Mouse (Mus musculus) spleen, adult 18-20 months (tissue): ENCODE data around the gene Zfhx2.

Experiments
- DNase-seq, 2 experiments: peaks; one replicate each; pipeline ENCODE4 v3.0.0; 2022; ENCODE audit warnings: mixed read lengths in 2 of 2

The Zfhx2 gene

DNA sequence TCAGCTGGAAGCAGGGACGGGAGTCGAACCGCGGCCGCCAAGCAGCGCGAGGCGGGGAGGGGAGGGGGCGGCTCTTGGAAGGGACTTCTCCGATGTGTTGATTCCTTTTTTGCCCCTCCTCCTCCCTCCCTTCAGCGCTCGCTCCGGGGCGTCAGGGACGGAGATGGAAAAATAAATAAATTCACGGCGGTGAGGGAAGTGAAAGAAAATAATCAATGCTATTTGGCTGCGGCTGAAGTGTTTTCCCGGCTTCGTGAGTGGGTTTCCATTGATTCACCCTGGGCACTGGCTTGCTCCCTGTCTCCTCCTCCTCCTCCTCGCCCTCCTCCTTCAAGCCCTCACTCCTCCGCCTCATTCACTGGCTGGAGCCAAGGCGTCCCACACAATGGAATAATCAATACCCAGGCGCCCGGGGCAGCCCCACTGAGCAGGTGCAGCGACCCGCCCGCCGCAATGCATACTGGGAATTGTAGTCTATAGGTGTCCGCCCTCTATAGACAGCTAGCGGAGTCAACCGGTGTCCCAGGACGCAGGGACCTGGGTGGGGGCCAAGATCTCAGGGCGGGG lies at the start of gene Zfhx2:
Gene Zfhx2, minus strand, starts transcription at position 314 of the 567 bp plus-strand sequence.
- peak; percentile 83 to 90 for DNase-seq

DNA sequence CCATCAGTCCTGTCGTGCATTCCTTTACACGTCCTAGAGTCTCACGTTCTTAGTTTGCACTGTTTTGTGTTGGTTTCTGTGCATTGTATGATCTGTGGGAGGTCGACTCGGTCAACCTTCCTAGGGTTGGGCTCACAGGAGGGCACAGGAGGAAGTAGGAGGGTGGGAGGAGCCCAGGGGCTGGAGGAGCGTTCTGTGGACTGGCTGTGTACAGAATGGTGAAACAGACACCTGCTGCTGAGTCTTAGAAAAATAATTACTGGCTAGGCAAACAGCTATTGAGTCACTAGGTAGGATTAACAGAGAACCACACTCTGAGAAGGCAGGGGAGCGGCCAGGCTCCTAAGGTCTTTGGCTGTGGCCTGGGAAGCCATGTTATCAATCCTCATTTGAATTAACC lies 47.2 kb upstream of the Zfhx2 start:
- DNase-seq = no peak

DNA sequence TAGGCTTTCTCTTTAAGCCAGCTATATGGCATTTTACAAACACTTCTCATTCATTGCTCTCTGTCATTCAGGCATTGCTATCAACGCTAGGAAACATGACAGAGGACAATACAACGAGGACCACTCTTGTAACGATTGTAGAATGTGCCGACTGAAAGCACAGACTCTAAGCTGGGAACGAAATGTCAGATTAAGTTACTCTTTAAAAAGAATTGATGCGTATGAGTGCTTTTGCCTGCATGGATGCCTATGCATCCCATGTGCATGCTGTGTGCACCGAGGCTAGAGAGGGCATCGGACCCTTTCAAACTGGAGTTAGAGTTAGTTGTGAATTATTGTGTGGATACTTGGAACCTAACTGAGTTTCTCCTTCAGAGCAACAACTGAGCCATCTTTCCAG lies 43.6 kb upstream of the Zfhx2 start:
- DNase-seq = no peak

DNA sequence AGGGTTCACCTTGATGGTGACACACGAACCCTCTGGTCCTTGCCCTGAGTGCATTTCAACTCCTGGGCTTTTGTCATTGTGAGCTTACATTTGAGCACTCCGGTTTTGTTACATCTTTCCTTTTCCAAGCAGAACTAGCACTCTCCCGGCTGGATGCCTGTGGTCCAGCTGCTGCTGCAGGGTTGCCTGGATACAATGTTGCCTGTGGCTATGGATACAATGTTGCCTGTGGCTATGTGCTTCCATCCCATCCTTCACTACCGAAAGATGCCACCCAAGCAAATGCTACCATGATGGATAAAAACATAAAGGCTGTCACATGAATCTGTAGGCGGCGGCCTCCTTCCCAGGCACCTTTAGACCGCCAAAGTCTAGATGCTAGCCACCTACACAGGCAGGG lies 34.4 kb upstream of the Zfhx2 start:
- no peak for DNase-seq

DNA sequence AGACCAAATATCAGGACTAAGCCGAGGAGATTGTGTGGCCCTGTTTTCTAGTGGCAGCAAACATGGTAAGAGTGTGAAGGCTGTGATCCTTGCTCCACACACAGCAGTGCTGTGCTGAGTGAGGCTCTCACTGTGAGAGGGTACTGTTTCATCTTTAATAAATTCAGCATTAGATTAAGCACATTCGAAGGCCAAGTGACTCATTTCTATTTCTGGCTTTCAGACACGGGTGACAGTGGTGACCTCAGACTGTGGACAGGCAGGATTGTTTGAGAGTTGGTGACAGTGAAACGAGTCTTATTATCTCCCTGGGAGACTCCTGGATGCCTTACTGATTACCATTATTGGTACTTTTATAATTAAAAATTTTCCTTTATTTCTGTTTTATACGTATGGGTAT lies 33.6 kb upstream of the Zfhx2 start:
- no peak for DNase-seq

DNA sequence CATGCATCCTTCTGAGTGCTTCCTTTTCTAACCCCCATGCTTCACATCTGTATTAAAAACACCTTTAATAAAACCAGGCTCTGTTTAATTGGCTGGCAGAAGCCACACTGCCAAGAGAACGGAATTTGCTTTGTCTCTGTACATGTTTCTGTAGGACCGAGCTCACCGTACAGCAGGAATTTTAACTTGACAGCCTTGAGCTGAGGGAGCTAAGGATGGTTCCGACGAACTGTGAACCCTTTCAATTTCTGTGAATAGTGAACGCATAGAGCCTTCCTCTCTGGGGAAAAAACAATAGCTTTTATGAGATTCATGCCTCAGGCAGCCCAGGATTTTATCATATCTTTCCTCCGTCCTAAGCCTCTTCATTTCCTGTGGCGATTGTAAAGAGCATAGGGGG lies 30.2 kb upstream of the Zfhx2 start:
- no peak for DNase-seq

DNA sequence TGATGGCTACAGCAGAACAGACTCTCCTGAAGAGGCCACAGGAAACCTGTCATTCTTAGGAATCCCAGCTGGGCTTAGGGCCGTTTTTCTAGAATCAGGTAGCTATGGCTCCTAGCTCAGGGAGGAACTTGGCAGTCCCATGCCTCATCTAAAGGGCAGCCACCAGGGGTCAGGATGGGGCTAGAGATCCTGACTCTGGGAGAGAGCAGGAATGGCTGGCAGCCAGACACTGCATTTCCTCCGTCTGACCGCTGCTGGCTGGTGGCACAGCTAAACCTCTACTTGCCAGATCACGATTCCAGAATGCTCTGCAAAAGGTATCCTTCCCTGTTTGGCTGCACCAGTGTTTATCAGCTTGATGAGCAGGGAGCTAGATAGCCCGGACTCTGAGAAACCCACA lies 29.8 kb upstream of the Zfhx2 start:
- peak in 1 of 2 experiments; percentile 29 for DNase-seq

DNA sequence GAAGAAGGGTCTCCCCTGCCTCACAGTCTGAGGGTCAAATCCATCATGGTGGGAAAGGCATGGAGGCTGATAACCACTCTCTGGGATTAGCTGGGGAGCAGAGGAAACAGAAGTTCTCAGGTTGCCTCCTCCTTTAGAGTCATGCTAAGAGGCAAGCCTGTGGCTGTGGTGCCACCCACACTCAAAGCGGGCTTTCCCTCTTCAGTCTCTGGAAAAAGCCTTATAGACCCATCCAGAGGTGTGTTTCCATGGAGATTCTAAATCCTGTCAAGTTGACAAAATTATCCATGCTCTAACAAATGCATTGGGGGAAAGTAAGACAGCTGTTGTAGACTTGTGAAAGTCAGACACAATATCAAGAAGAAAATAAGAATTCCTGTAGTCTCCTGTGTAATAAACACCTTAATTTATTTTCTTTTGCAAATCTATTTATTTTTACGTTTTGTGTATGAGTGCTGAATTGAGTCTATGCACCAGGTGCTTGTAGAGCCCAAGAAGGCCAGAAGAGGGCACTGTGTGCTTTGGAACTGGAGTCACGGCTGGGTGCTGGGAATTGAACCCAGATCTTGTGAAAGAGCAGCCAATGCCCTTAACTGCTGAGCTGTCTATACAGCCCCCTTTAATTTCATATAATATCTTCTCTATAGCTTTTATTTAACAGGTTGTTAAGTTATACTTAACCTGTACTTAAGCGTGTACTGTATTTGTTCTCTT lies 27.5 kb upstream of the Zfhx2 start:
- DNase-seq = no peak

DNA sequence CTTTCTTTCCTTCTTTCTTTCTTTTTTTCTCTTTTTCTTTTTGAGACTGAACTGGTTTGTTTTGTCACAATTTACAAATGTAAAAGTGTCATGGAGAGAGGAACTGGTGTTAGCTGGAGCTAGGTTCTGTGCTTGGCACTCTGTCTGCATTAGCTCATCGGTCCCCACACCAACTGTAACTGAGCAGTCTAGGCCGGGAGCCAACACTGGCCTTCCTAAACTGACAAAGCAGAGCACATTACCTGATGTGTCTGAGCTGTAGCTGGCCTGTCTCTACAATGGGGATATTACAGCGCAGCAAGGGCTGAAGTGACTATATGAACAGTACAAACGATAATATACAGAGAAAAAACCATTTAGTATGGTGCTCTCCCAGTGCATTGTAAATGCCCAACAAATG lies 26.7 kb upstream of the Zfhx2 start:
- DNase-seq = no peak

DNA sequence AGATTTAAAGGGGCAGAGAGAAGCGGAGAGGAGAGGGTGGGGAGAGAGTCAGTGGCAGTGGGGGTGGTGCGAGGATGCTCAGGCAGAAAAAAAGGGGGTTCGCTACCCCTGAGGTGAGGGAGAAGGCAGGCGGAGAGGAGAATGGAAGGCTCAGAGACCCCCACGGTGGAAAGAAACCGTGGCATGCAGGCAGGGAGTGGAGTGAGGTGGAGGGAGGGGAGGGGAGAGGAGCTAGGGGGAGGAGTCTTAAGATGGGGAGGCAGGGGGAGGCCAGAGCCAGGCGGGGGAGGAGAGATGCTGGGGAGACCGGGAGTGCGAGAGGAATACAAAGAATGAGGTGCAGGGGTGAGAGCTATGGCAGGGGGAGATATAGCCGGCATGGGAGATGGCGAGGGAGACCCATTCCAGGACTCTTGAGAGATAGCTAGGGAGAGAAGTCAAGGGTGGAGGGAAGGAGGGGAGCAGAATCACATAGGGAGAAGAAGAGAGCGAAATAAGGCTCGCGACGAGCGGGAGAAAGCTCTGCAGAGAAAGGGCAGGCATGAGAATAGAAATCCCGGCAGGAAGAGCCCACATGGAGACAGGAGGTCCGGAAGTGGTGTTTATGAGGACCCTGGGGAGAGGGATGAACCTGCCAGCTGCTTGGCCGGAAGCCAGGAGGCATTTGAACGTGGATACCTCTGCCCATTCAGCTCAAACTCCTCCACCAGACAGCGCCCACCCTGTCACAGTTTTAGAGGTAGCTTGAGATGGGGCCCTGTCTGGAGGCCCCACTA lies 24.5 kb upstream of the Zfhx2 start, which contains the start of gene Jph4:
Gene Jph4, minus strand, starts transcription at position 511 of the 776 bp plus-strand sequence.
- no peak for DNase-seq

DNA sequence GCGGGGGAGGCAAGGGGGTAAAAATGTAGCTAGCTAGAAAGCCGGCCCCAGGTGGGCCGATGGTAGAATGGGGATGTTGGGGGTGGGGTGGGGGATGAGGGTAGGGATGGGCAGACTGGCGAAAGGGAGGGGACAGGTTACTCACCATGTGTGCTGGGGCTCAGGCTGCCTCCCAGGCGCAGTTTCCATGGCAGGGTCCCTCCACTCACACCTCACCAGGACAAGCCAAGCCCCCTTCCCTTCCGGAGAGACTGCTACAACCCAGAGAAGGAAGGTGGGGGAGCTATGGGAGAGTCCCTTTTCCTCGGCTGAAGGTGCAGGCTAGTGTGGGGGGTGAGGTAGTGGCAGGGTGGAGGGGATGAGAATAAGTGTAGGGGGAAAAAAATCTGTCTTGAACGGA lies 23.7 kb upstream of the Zfhx2 start:
- DNase-seq = no peak

DNA sequence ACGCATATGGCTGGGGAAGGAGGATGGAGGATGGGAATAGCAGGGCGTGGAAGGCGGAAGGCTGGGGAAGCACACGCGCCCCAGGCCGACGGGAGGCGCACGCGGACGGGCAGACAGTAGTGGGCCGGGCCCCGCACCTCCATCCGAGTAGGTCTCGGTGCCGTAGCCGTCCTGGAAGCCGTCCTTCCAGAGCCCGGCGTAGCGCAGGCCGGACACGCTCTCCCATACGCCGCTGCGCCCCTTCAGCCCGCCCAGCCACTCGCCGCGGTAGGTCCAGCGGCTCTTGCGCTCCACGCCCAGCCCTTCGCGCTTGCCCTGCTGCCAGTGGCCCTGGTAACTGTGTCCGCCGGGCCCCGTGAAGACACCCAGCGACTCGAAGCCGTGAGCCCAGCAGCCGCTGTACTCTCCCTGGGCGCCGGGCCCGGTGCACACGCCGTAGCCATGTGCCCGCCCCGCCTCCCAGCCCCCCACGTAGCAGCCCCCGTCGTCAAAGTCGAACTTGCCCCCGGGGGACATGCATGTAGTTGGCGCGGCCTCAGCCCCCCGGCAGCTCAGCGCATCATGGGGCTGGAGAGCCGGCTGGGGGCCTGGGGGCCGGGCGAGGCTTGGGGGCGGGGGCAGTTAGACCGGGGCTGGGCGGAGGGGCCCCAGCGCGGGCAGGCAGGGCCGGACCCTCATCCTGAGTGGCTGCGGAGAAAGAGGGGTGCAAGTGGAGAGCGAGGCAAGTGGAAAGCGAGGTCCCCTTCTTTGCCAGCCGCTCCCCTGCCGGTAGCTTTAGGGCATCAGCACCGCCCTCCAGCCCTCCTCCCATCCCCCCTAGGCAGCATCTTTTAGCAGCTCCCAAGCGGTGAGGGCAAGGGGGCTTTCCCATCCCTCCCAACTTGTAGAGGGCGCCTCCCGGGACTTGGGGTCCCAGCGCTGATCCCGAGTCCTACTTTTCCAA lies 22.9 kb upstream of the Zfhx2 start:
- DNase-seq = peak in 1 of 2 experiments; percentile 33

DNA sequence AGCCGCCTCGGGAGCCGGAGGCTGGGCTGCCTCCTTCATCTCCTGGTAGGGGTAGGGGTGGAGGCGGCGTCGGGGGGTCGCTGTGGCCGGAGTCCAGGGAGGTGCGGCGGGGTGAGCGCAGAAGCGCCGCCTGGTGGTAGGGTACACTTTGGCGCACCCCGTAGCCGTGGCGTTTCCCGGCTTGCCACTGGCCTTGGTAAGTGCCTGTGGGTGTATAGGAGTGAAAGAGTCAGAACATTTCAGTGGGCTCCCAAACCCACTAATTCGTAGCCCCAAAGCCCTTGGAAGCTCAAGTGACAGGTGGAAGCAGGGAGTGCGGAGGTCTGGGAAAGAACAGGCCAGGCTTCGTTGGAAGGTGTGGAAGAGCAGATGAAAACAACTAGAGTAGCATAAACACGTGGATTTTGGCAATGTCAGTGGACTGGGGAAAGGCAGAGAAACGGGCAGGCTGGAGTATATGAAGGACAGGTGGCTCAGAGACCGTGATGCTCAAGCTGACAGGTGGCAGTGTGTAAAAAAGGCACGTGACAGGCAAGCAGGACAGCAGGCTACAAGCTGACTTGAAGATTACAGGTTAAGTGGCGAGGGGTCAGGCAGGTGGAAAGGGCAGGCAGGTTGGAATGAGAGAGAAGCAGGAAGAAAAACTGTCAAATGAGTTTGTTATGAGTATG lies 22.0 kb upstream of the Zfhx2 start:
- DNase-seq = peak; percentile 15 to 40

DNA sequence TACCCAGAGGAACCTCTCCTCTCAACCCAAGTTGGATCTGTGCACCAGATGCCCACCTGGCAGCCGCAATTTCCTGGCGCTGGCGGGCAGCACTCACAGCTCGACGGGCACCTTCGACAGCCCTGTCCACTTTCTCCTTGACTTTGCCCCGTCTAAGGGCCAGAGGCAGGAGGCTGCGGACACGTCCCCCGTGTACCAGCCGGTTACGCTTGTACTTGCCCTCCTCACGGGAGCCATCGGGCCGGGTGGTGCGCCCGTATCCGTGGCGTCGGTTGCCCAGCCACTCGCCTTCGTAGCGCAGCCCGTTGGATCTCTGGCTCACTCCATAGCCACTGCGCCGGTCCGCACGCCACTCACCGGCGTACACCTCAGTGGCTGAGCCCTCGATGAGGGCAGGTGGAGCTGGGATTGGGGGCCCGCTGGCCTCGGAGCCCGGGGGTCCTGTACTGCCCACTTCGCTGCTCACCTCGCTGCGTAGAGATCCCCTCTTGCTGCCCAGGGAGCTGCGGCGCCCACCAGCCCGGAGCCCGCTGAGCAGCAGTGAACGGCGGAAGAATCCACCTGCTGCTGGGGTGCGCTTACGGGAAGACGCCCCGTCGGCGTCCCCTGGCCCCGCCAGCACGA lies 21.3 kb upstream of the Zfhx2 start:
- no peak for DNase-seq

DNA sequence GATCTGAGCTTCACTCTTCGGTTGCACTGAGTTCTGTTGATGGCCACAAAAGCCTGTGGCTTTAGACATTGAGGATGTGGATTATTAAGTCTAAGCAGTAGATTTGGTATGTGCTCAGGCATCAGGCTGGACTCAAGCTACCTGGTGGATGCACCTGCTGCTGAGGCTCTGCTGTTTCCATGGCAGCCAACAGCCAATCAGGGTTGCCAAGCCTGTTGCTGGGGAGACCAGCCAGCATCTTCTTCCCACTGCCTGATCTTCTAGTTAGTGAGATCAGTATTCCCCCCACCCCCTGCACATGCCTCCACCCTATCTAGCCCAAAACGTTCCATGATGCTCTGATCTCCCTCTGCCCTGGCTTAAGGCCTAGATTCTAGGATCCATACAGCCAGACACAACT lies 19.6 kb upstream of the Zfhx2 start:
- no peak for DNase-seq

DNA sequence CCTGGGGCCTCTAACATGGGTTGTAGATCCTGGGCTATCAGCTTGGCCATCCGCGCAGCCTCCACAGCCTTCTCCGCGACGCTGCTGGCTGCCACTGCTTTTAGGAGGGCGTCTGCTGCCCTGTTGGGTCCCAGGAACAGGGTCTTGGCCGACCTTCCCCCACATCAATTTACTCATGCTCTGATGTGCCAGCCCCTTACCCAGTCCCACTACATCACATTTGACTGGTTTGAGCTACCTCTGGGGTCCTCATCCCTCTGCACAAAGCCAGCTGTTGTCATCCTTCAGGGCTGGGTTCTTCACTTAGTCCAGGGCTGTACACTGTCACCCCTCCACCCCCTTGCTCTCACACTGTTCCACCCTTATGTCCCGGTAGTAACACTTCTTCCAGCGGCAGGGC lies 18.0 kb upstream of the Zfhx2 start:
- no peak for DNase-seq

DNA sequence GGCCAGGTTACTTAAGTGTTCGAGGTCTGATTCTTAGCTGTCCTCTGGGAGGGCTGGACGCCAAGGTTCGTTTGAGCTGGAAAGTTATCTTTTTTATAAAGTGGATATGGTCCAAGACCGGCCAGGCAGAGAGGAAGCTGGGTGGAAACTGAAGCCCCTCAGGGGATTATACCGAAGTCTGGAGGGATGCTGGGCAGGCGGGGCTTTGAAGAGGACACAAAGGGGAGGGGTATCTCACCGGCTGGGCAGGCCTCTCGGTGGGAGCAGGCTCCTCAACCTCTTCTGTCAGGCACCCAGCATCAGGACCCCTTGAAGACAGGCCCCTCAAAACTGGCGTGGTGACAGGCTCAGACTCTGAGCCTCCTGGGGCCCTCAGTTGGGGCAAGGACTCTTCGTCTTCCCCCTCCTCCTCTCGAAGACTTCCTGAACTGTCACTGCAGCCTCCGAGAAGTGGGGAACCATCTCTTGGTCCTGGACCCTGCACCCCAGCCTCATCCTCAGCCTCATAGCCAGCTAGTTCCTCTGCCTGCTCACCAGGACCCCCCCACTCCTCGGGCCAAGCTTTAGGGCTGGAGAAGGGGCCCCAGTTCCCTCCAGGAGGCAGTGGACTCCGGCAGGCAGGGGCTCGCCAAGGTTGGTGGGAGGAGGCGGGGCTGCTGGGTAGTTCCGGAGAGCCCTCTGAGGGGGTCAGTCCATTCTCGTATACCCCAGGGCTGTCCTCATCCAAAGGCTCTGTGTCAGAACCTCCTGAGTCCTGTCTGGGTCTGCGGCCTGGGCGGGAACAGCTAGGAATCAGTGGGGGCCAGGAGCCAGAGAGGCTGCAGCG lies 17.1 kb upstream of the Zfhx2 start:
- no peak for DNase-seq

DNA sequence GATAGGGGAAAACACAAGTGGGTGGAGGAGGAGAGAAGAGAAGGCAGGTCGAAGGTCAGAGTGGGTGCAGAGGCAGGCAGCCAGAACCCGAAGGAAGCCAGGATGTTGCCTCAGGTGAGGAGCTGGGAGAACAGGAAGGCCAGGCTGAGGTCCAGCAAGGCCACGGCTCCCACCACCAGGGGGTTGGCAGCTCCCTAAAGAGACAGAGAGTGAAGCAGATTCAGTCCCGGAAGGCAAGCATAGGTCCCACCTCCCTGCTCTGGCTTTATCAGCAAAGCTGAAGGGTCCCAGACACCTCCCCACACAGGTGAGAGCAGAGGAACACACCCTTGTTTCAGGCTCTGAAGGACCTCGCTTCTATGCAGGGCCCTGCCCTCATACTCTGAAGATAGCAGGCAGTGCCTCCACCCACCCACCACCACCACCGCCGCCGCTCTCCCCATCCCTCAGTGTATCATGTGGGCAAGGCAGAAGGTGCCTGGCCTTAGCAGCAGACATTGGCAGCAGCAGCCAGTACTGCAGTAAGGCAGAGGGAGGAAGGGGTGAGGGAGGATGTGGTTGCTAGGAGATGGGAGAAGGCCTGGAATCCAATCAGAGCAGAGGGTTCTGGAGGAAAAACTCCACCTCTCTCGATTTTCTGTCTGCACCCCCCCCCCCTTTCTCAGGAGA lies 16.2 kb upstream of the Zfhx2 start:
- DNase-seq = no peak

DNA sequence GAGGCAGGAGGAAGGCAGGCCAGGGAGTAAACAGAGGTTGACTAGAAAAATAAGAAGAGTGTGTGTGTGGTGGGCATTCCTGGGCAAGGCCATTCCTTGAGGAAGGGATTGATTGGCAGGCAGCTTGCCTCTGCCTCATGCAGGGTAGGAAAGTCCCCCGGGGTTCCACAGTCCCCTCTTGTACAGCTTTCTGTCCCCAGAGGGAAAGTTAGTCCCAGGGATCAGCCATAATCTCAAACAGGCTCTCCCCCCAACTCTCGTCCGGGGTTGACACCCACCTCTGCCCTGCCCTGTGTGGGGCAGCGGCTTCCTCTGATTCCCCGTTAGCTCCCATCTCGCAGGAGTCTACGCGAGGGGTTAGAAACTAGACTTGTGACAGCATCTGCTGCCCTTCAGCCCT lies 14.9 kb upstream of the Zfhx2 start:
- peak in 1 of 2 experiments; percentile 6 for DNase-seq
